Mouse (Mus musculus) ovary, adult 18-20 months (tissue): ENCODE data around the gene Ampd2.

Source experiments
- DNase-seq: peaks from one replicate; pipeline ENCODE4 v3.0.0; 2022; ENCODE audit warnings: low spot score, mixed read lengths

The Ampd2 gene

GRCm38 (mm10) chr3:108086470-108086979, at the start of gene Ampd2:
TSS of gene Ampd2 (minus strand) at chr3:108086651.
- peak; percentile 74 for DNase-seq

GRCm38 (mm10) chr3:108134701-108135100, 48.2 kb upstream of the Ampd2 start:
- DNase-seq: no peak

- DNase-seq: no peak
Measured at GRCm38 (mm10) chr3:108132484-108132883, 46.0 kb upstream of the Ampd2 start.

GRCm38 (mm10) chr3:108131821-108132220, 45.4 kb upstream of the Ampd2 start:
- no peak for DNase-seq

GRCm38 (mm10) chr3:108131216-108131615, 44.8 kb upstream of the Ampd2 start:
- DNase-seq: no peak

- no peak for DNase-seq
Measured at GRCm38 (mm10) chr3:108129804-108130203, 43.4 kb upstream of the Ampd2 start.

- no peak for DNase-seq
Measured at GRCm38 (mm10) chr3:108129367-108129766, 42.9 kb upstream of the Ampd2 start.

GRCm38 (mm10) chr3:108128520-108128919, 42.1 kb upstream of the Ampd2 start:
- DNase-seq: no peak

- DNase-seq: no peak
Measured at GRCm38 (mm10) chr3:108126327-108126726, 39.9 kb upstream of the Ampd2 start.

- no peak for DNase-seq
Measured at GRCm38 (mm10) chr3:108124131-108124530, 37.7 kb upstream of the Ampd2 start.

GRCm38 (mm10) chr3:108123242-108123641, 36.8 kb upstream of the Ampd2 start:
- no peak for DNase-seq

GRCm38 (mm10) chr3:108121101-108121500, 34.6 kb upstream of the Ampd2 start:
- DNase-seq: no peak

- DNase-seq: no peak
Measured at GRCm38 (mm10) chr3:108117465-108117864, 31.0 kb upstream of the Ampd2 start.

- DNase-seq: no peak
Measured at GRCm38 (mm10) chr3:108113591-108114289, 27.3 kb upstream of the Ampd2 start.

- DNase-seq: no peak
Measured at GRCm38 (mm10) chr3:108112666-108113065, 26.2 kb upstream of the Ampd2 start.

- no peak for DNase-seq
Measured at GRCm38 (mm10) chr3:108112246-108112645, 25.8 kb upstream of the Ampd2 start.

GRCm38 (mm10) chr3:108111320-108111719, 24.9 kb upstream of the Ampd2 start:
- DNase-seq: no peak

GRCm38 (mm10) chr3:108105281-108105680, 18.8 kb upstream of the Ampd2 start:
- no peak for DNase-seq

GRCm38 (mm10) chr3:108102075-108102474, 15.6 kb upstream of the Ampd2 start:
- DNase-seq: no peak

- DNase-seq: no peak
Measured at GRCm38 (mm10) chr3:108101594-108101993, 15.1 kb upstream of the Ampd2 start.

GRCm38 (mm10) chr3:108098316-108098715, 11.9 kb upstream of the Ampd2 start:
- DNase-seq: no peak

GRCm38 (mm10) chr3:108097656-108098055, 11.2 kb upstream of the Ampd2 start:
- no peak for DNase-seq

GRCm38 (mm10) chr3:108096726-108097125, 10.3 kb upstream of the Ampd2 start:
- DNase-seq: no peak

GRCm38 (mm10) chr3:108096226-108096625, 9.8 kb upstream of the Ampd2 start:
- no peak for DNase-seq
